Mouse (Mus musculus): ENCODE results near the gene Dact3. TPM values are rescaled to one million over a fixed set of nuclear protein-coding genes. Genes with fewer than 3 reads are reported as not detected.

Gene Dact3
- total RNA-seq, 2 experiments from 2014 or later: 2.0 TPM

GRCm38 (mm10) chr7:16890536-16890935 lies 15.4 kb downstream of the Dact3 start:
- intact Hi-C loops (cut with DNase I): no loop called here

GRCm38 (mm10) chr7:16890944-16891343 lies 15.8 kb downstream of the Dact3 start:
- intact Hi-C loops (cut with DNase I): loop anchor here (1.0 kb wide), 1 partner anchor 17 kb away; no protein-coding TSS in a partner anchor
- peak; percentile 73 to 87 for DNase-seq

More at GRCm38 (mm10) chr7:16890536-16890935, 15.4 kb downstream of the Dact3 start:
- DNase-seq: no peak

- peak; percentile 82 to 86 for DNase-seq
- intact Hi-C loops (cut with DNase I): loop anchor here (1.0 kb wide), 1 partner anchor 17 kb away; no protein-coding TSS in a partner anchor
These were observed 16.7 kb downstream of the Dact3 start, which contains the start of gene Gng8 for GRCm38 (mm10) chr7:16891641-16892351. Gene Gng8, plus strand, starts transcription at chr7:16891786.

- intact Hi-C loops (cut with DNase I): no loop called here
- DNase-seq: no peak
These were observed 17.2 kb downstream of the Dact3 start for GRCm38 (mm10) chr7:16892352-16892730.

- no peak for DNase-seq
- intact Hi-C loops (cut with DNase I): no loop called here
These were observed 18.5 kb downstream of the Dact3 start for GRCm38 (mm10) chr7:16893612-16894011.

- intact Hi-C loops (cut with DNase I): no loop called here
- no peak for DNase-seq
These were observed 19.2 kb downstream of the Dact3 start for GRCm38 (mm10) chr7:16894279-16894678.

- DNase-seq: peak; percentile 71 to 75
- intact Hi-C loops (cut with DNase I): loop anchor here (1.0 kb wide), 1 partner anchor 18 kb away; no protein-coding TSS in a partner anchor
These were observed 19.9 kb downstream of the Dact3 start for GRCm38 (mm10) chr7:16895000-16895399.

GRCm38 (mm10) chr7:16895511-16895910 lies 20.4 kb downstream of the Dact3 start:
- no peak for DNase-seq
- intact Hi-C loops (cut with DNase I): loop anchor here (1.0 kb wide), 1 partner anchor 18 kb away; no protein-coding TSS in a partner anchor

GRCm38 (mm10) chr7:16900526-16900925 lies 25.4 kb downstream of the Dact3 start:
- DNase-seq: no peak
- intact Hi-C loops (cut with DNase I): no loop called here

- no peak for DNase-seq
- intact Hi-C loops (cut with DNase I): no loop called here
These were observed 28.4 kb downstream of the Dact3 start for GRCm38 (mm10) chr7:16903439-16903955.

GRCm38 (mm10) chr7:16904120-16904675 lies 29.1 kb downstream of the Dact3 start:
- intact Hi-C loops (cut with DNase I): no loop called here
- DNase-seq: no peak

- DNase-seq: no peak
- intact Hi-C loops (cut with DNase I): no loop called here
These were observed 30.4 kb downstream of the Dact3 start for GRCm38 (mm10) chr7:16905491-16906021.

GRCm38 (mm10) chr7:16906281-16906680 lies 31.2 kb downstream of the Dact3 start, which contains the start of gene Ptgir:
Gene Ptgir, plus strand, starts transcription at chr7:16906490.
- peak; percentile 76 to 79 for DNase-seq
- intact Hi-C loops (cut with DNase I): no loop called here

GRCm38 (mm10) chr7:16906889-16907559 lies 31.9 kb downstream of the Dact3 start:
- intact Hi-C loops (cut with DNase I): no loop called here
- no peak for DNase-seq

GRCm38 (mm10) chr7:16907842-16908241 lies 32.7 kb downstream of the Dact3 start:
- no peak for DNase-seq
- intact Hi-C loops (cut with DNase I): no loop called here

GRCm38 (mm10) chr7:16908367-16908766 lies 33.2 kb downstream of the Dact3 start:
- no peak for DNase-seq
- intact Hi-C loops (cut with DNase I): no loop called here

- intact Hi-C loops (cut with DNase I): no loop called here
- no peak for DNase-seq
These were observed 33.7 kb downstream of the Dact3 start for GRCm38 (mm10) chr7:16908859-16909258.

- intact Hi-C loops (cut with DNase I): no loop called here
- DNase-seq: no peak
These were observed 34.8 kb downstream of the Dact3 start for GRCm38 (mm10) chr7:16909909-16910308.

GRCm38 (mm10) chr7:16911904-16912303 lies 36.8 kb downstream of the Dact3 start:
- intact Hi-C loops (cut with DNase I): no loop called here
- DNase-seq: no peak

GRCm38 (mm10) chr7:16912360-16912759 lies 37.2 kb downstream of the Dact3 start:
- intact Hi-C loops (cut with DNase I): no loop called here

More at GRCm38 (mm10) chr7:16912360-16912759, 37.2 kb downstream of the Dact3 start:
- peak in 1 of 2 experiments; percentile 41 for DNase-seq

Data from gastrocnemius, postnatal 36 days (tissue).